Mouse (Mus musculus) hindbrain, embryonic 11.5 days (tissue): ENCODE measurements around the gene Emc7. TPM values are rescaled to one million over a fixed set of nuclear protein-coding genes. Genes with fewer than 3 reads are reported as not detected.
"Not testable (repeated sequence)": the region's sequence is repeated elsewhere in the genome, so short reads cannot be mapped to it uniquely, and the experiment has no call there.

Experiments
- ATAC-seq: fragments of 200-750 bp; cut with Nextera tagmentation; 2 replicates; pipeline ENCODE4 v1.8.0; 2017; ENCODE audit warnings: mild to moderate bottlenecking, moderate TSS enrichment, moderate library complexity; ENCODE audit not compliant: low FRiP score
- DNase-seq: peaks from one replicate; pipeline ENCODE4 v3.0.0-alpha.2; 2015; ENCODE audit warnings: low spot score
- H3K27ac ChIP-seq: fragments of 300-500 bp; sonication (generic); 2 replicates; pipeline ENCODE4 v1.5.1; 2014; ENCODE audit warnings: mild to moderate bottlenecking, low read depth, low read length
- H3K27me3 ChIP-seq: fragments of 300-500 bp; sonication (generic); 2 replicates; pipeline ENCODE4 v1.6.1; 2014; ENCODE audit warnings: mild to moderate bottlenecking, low read length, moderate library complexity, mixed read lengths; ENCODE audit not compliant: control insufficient read depth, insufficient read depth
- H3K36me3 ChIP-seq: fragments of 300-500 bp; sonication (generic); 2 replicates; pipeline ENCODE4 v1.6.1; 2014; ENCODE audit warnings: mild to moderate bottlenecking, low read length, moderate library complexity, mixed read lengths; ENCODE audit not compliant: control insufficient read depth, insufficient read depth
- H3K4me1 ChIP-seq: fragments of 300-500 bp; sonication (generic); replicated peaks from 2 replicates; pipeline ENCODE4 v1.6.1; 2014; ENCODE audit warnings: low read length, mixed read lengths; ENCODE audit not compliant: control insufficient read depth, insufficient read depth
- H3K4me2 ChIP-seq: fragments of 300-500 bp; sonication (generic); replicated peaks from 2 replicates; pipeline ENCODE4 v1.6.1; 2014; ENCODE audit warnings: mild to moderate bottlenecking, low read depth, low read length
- H3K4me3 ChIP-seq: fragments of 300-500 bp; sonication (generic); 2 replicates; pipeline ENCODE4 v1.5.1; 2014; ENCODE audit warnings: low read depth, low read length
- H3K9ac ChIP-seq: fragments of 300-500 bp; sonication (generic); 2 replicates; pipeline ENCODE4 v1.6.1; 2014; ENCODE audit warnings: low read depth, low read length
- H3K9me3 ChIP-seq: fragments of 300-500 bp; sonication (generic); 2 replicates; pipeline ENCODE4 v1.6.1; 2016; ENCODE audit warnings: low read length; ENCODE audit not compliant: control insufficient read depth
- WGBS: fragments of 180-500 bp; shearing (Covaris S2); extraction: QIAGEN DNeasy Blood & Tissue Kit; methylation state at CpG from one replicate; pipeline ENCODE4 v1.1.7; 2014; 5-methylcytosine and 5-hydroxymethylcytosine counted together
- polyA plus RNA-seq: library from polyadenylated mRNA; unstranded; fragments of >200 nt; fragmentation: Nextera tagmentation; extraction: Ambion mirVana; gene quantifications from 2 replicates; pipeline ENCODE4 v1.2.1, GENCODE M21; 2014

Emc7 gene
- polyA plus RNA-seq = 12.8 and 13.0 TPM in 2 replicates

- H3K36me3 ChIP-seq = no peaks in the 10 kb centered on the region
- DNase-seq (peak; percentile 96), ATAC-seq (peak; percentile 99)
- H3K27me3 ChIP-seq = no peaks in the 10 kb centered on the region
- peak within 1 kb of the TSS; percentile 76 for H3K4me3 ChIP-seq
- under 1% methylated on average over 49 of the region's 49 CpGs for WGBS
- peak within 1 kb of the TSS; percentile 71 for H3K4me2 ChIP-seq
- no peaks in the 10 kb centered on the region for H3K9me3 ChIP-seq
- H3K4me1 ChIP-seq = no peaks in the 10 kb centered on the region
- H3K27ac ChIP-seq = peak within 1 kb of the TSS; percentile 12
- peak within 1 kb of the TSS; percentile 82 for H3K9ac ChIP-seq
Observed at GRCm38 (mm10) chr2:112454862-112455564, at the start of gene Emc7. TSS of gene Emc7 (plus strand) at chr2:112454997.

GRCm38 (mm10) chr2:112407030-112407429 lies 47.8 kb upstream of the Emc7 start:
- H3K9ac ChIP-seq = no peak overlapping the region
- H3K9me3 ChIP-seq = no peaks in the 10 kb centered on the region
- H3K27ac ChIP-seq = no peak overlapping the region
- H3K36me3 ChIP-seq = 0 out of 2 replicates have a peak, but pooled peaks cover 2% of the 10 kb centered on the region
- no peak overlapping the region for H3K4me2 ChIP-seq
- ATAC-seq (no peak), DNase-seq (no peak)
- no peaks in the 10 kb centered on the region for H3K4me1 ChIP-seq
- H3K4me3 ChIP-seq = no peak overlapping the region
- no peaks in the 10 kb centered on the region for H3K27me3 ChIP-seq
- WGBS = 91% methylated on average over 3 of the region's 3 CpGs

- no peaks in the 10 kb centered on the region for H3K4me1 ChIP-seq
- no peak overlapping the region for H3K27ac ChIP-seq
- H3K27me3 ChIP-seq = no peaks in the 10 kb centered on the region
- H3K36me3 ChIP-seq = no peaks in the 10 kb centered on the region
- H3K4me3 ChIP-seq = no peak overlapping the region
- H3K9me3 ChIP-seq = no peaks in the 10 kb centered on the region
- 81% methylated on average over 3 of the region's 3 CpGs for WGBS
- no peak overlapping the region for H3K4me2 ChIP-seq
- ATAC-seq (no peak), DNase-seq (no peak)
- H3K9ac ChIP-seq = no peak overlapping the region
Observed at GRCm38 (mm10) chr2:112425308-112425707, 29.5 kb upstream of the Emc7 start.

- 93% methylated on average over 3 of the region's 3 CpGs for WGBS
- not testable (repeated sequence) for H3K4me1 ChIP-seq, H3K27ac ChIP-seq, H3K9ac ChIP-seq, H3K27me3 ChIP-seq, H3K4me2 ChIP-seq, ATAC-seq, DNase-seq, H3K9me3 ChIP-seq, H3K4me3 ChIP-seq, H3K36me3 ChIP-seq
Observed at GRCm38 (mm10) chr2:112428534-112428933, 26.3 kb upstream of the Emc7 start.

- no peak for DNase-seq
- ATAC-seq = no peak
- WGBS = 89% methylated on average over 4 of the region's 4 CpGs
Observed at GRCm38 (mm10) chr2:112429665-112430064, 25.1 kb upstream of the Emc7 start.

GRCm38 (mm10) chr2:112430403-112430802 lies 24.4 kb upstream of the Emc7 start:
- Histone ChIP-seq H3K36me3 (no peaks in the 10 kb centered on the region), H3K27me3 (no peaks in the 10 kb centered on the region), H3K4me1 (no peaks in the 10 kb centered on the region), H3K4me3 (no peak overlapping the region), H3K9me3 (no peaks in the 10 kb centered on the region), H3K27ac (no peak overlapping the region), H3K9ac (no peak overlapping the region), H3K4me2 (no peak overlapping the region)
- DNase-seq (no peak), ATAC-seq (no peak)
- WGBS = 84% methylated on average over 5 of the region's 5 CpGs

More at GRCm38 (mm10) chr2:112429665-112430064, 25.1 kb upstream of the Emc7 start:
- H3K4me3 ChIP-seq = no peak overlapping the region
- no peak overlapping the region for H3K27ac ChIP-seq
- H3K9ac ChIP-seq = no peak overlapping the region
- no peaks in the 10 kb centered on the region for H3K36me3 ChIP-seq
- H3K9me3 ChIP-seq = no peaks in the 10 kb centered on the region
- H3K27me3 ChIP-seq = no peaks in the 10 kb centered on the region
- H3K4me1 ChIP-seq = no peaks in the 10 kb centered on the region
- H3K4me2 ChIP-seq = no peak overlapping the region

GRCm38 (mm10) chr2:112432523-112432922 lies 22.3 kb upstream of the Emc7 start:
- H3K4me2 ChIP-seq = no peak overlapping the region
- H3K9me3 ChIP-seq = no peaks in the 10 kb centered on the region
- no peak overlapping the region for H3K9ac ChIP-seq
- no peak overlapping the region for H3K27ac ChIP-seq
- no peaks in the 10 kb centered on the region for H3K4me1 ChIP-seq
- DNase-seq (no peak), ATAC-seq (no peak)
- H3K27me3 ChIP-seq = no peaks in the 10 kb centered on the region
- WGBS = 92% methylated on average over 2 of the region's 2 CpGs
- no peak overlapping the region for H3K4me3 ChIP-seq
- H3K36me3 ChIP-seq = no peaks in the 10 kb centered on the region

GRCm38 (mm10) chr2:112433359-112433758 lies 21.4 kb upstream of the Emc7 start:
- Histone ChIP-seq H3K27ac (no peak overlapping the region), H3K4me1 (no peaks in the 10 kb centered on the region), H3K27me3 (no peaks in the 10 kb centered on the region), H3K36me3 (no peaks in the 10 kb centered on the region), H3K9ac (no peak overlapping the region), H3K4me3 (no peak overlapping the region), H3K4me2 (no peak overlapping the region), H3K9me3 (no peaks in the 10 kb centered on the region)
- WGBS = 86% methylated on average over 2 of the region's 2 CpGs
- no peak for DNase-seq
- ATAC-seq = no peak

GRCm38 (mm10) chr2:112436292-112436691 lies 18.5 kb upstream of the Emc7 start:
- no peaks in the 10 kb centered on the region for H3K36me3 ChIP-seq
- no peaks in the 10 kb centered on the region for H3K4me1 ChIP-seq
- no peak for ATAC-seq
- no peak overlapping the region for H3K4me2 ChIP-seq
- no peak overlapping the region for H3K9ac ChIP-seq
- H3K27me3 ChIP-seq = no peaks in the 10 kb centered on the region
- H3K9me3 ChIP-seq = no peaks in the 10 kb centered on the region
- no peak overlapping the region for H3K27ac ChIP-seq
- 81% methylated on average over 4 of the region's 4 CpGs for WGBS
- H3K4me3 ChIP-seq = no peak overlapping the region
- no peak for DNase-seq
